Mouse (Mus musculus) embryo, embryonic 9.5 days (tissue): ENCODE results near the gene Vmn1r155.
"Not testable (repeated sequence)": the region's sequence is repeated elsewhere in the genome, so short reads cannot be mapped to it uniquely, and the experiment has no call there.

Experiments
- DNase-seq: peaks from one replicate; pipeline ENCODE4 v3.0.0-alpha.2; 2017; ENCODE audit errors: extremely low spot score

Gene Vmn1r155

DNA sequence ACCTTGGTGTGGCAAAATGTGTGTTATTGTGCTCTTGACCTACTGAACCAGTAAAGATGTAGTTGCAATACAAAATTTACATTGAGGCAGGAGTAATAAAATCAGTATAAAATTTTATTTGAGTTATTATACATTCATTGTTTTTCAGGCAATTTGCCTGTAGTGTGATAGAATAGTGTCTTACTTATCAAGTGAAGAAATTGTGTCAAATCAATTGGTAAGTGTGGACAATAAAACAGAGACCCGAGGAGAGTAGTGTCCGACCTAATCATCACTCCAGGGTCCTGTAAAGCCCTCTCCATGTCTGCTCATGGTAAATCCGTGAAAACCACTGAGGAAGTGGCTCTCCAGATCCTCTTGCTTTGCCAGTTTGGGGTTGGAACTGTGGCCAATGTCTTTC, at the start of gene Vmn1r155:
Vmn1r155 (plus strand) TSS at position 301 of the 400 bp plus-strand sequence.
- DNase-seq = not testable (repeated sequence)

DNA sequence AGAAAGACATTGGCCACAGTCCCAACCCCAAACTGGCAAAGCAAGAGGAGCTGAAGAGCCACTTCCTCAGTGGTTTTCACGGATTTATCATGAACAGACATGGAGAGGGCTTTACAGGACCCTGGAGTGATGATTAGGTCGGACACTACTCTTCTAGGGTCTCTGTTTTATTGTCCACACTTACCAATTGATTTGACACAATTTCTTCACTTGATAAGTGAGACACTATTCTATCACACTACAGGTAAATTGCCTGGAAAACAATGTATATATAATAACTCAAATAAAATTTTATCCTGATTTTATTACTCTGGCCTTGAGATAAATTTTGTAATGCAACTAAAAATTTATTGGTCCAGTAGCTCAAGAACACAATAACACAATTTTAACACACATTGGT, 34.4 kb downstream of the Vmn1r155 start, which contains the start of gene Gm8693:
Gm8693 (minus strand) TSS at position 101 of the 400 bp plus-strand sequence.
- not testable (repeated sequence) for DNase-seq
